Mouse (Mus musculus) c-Kit-positive CD71-negative TER-119-negative erythroid progenitor cells, embryonic 14.5 days (primary cell): ENCODE results near the gene Nppa.
"Not testable (repeated sequence)": the region's sequence is repeated elsewhere in the genome, so short reads cannot be mapped to it uniquely, and the experiment has no call there.

ENCODE experiments used
- DNase-seq: peaks from one replicate; pipeline ENCODE4 v3.0.0-alpha.2; 2013; ENCODE audit warnings: low read depth

Nppa gene

DNA sequence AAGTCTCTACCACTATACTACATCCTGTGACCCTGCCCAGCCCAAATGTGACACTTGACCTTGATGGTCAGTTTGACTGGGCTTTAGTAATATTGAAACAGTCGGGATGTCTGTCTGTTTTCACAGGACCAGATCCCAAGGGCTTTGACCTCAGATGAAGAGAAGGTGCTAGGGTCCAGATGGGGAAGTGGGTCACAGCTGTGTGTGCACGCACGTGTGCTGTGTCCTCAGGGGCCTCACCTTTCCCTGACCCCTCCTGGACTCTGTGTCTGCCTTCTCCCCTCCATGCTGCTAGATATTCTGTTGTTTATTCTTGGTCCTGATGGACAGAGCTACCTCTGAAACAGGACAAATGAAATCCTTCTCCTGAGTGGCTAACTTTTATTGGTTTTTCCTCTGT, 10.8 kb downstream of the Nppa start:
- DNase-seq = no peak

DNA sequence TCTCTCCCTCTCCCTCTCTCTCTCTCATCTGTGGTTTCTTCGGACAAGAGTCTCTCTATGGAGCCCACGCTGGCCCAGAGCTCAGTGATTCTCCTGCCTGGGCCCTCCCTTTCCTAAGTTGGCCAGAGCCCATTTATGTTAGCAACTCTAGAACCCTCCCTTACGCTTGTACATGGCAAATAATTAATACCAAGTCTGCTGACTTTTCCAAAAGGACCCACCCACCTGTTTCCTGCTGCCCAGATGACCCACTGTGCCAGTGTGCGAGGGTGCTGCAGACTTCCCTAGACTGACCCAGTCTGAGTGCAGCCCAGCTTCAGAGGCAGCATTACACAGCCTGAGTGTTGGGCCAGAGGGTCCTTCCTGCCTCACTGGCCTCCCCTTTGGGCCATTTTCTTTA, 11.7 kb downstream of the Nppa start:
- no peak for DNase-seq

DNA sequence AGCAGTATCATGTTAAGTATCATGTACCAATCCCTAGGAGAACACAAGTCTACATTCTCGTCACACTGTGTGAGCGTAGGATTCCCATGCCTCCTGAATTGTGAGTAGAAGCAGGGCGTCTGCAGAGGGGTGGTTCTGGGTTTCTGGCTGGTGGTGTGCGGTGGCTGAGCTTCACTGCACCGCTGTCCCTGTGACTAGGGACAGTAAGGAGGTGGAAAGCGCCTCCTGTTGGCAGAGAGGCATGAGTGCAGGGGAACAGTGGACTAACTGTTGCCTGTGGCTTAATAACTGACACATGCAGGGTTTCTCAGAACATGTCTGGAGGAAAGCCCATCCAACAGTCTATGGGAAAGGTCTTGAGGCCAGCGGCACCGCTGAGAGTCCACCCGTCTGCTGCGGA, 14.9 kb downstream of the Nppa start:
- no peak for DNase-seq

DNA sequence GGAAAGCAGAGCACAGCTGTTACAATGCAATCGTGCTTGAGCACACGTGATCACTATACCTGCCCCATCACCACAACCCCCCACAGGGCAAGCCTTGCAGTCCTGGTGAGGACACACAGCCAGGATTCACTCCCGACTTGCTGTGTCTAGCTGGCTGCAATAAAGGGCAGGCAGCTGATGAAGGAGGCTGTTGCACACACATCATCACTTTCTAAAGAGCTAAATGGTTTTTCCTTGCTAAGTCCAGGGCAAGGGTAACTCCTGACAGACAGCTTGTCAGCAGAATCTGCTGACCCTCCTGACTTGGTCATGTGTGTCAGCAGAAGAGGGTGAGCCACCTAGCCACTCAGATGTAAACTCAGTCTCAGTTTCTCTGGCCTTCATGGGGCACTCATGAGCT, 16.5 kb downstream of the Nppa start:
- DNase-seq = no peak

DNA sequence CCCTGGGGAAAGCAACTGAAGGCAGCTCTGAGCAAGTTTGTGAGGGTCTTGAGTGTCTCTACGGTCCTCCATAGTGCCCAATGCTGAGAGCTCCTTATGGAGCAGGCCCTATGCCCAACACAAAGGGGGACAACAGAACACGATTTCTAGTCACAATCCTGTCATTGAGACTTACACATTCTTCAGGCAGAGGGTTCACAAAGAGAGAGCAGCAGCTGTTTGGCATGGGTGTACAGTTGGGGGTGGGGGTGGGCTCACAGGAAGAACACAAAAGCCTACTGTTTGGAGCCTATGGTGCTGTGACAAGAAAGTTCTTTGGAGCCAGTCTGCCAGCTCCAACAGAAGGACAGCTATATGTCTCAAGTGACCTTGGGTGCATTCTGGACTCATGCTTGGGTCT, 17.9 kb downstream of the Nppa start:
- DNase-seq = no peak

DNA sequence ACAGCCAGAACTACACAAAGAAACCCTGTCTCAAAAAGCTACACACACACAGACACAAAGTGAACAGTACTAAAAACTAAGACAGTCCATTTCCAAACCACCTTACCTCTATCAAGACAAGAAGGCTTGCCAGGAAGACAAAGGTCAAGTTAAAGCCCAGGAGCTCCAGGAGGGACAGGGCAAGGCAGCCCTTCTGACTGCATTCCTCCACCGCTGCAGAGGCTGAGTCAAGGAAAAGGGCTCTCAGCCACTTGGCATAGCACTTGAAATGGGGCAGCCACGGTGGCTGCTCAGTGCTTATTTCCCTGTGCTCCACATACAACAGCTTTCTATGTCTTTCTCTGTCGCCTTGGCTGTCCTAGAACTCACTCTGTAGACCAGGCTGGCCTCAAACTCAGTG, 23.5 kb downstream of the Nppa start:
- no peak for DNase-seq

DNA sequence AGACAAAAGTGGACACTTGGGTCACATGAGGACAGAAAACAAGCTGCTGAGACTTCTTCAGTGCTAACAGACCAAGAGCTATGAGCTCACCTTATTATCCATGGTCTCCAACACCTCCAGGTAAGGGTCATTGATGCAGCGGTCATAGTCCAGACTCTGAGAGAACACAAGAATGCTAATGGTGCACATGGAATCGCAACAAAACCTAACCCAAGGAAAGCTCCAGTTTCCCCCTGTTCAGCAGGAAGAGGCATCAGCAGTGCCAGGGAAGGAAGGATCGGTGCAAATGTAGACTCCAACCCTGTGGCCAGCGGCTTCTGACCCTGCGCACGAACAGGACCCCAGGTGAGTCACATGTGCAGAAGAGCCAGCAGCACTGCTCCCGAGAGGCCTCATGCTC, 28.8 kb downstream of the Nppa start:
- DNase-seq = no peak

DNA sequence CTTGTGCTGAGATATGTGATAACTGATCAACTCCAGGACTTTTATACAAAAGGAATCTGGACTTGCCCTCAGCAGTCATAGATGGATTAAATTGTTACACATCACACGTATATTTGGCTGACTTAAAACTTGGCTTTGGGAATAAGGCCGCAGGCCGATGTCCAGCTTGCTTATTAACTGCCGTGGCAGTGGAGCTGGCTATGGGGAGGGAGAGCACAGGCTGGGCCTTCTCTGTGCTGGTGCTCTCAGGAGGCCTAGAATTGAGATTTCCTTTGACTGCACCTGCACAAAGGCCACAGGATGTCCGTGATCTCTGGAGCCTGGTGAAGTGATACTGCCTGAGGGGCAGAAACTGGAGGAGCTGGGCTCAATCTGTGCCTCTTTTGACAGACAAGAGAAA, 30.0 kb downstream of the Nppa start:
- no peak for DNase-seq

DNA sequence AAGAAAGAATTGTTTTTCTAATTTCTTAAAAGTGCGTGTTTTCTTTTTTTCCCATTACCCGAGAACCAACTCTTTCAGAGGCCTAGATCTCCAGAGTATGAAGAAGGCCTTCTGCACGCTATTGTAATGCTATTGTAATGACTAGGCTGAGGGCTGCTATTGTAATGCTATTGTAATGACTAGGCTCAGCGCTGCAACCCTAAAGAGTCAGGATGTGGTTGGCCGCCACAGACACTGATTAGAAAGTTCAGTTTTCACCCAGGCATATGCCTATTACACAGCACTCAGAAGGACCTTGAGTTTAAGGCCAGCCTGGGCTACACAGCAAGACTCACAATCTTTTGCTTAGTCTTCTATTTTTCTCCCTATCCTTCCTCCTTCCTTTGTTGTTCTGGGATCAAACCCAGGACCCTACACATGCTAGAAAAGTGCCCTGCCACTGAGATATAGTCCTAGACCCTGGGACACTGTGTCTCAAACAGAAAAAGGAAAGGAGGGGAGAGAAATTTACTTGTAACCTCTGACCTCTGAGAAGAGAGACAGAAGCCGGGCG, 33.4 kb downstream of the Nppa start:
- DNase-seq = no peak

DNA sequence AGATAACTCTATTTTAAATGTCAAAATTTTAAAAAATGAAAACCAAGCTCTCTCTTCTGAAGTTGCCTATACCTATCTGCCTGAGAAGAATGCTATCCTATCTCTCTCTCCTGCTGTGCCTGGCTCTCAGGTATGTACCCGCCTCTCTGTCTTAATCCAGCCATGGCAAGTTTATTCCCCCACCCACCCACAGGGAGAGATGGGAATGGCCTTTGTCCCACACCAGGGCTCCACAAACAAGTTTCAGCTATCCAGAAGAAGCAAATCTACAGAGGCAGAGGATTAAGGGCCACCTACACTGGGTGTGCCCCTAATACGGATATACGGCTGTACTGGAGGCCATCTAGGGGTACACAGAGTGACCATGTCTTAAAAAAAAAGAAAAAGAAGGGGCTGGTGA, 34.9 kb downstream of the Nppa start:
- DNase-seq = no peak

DNA sequence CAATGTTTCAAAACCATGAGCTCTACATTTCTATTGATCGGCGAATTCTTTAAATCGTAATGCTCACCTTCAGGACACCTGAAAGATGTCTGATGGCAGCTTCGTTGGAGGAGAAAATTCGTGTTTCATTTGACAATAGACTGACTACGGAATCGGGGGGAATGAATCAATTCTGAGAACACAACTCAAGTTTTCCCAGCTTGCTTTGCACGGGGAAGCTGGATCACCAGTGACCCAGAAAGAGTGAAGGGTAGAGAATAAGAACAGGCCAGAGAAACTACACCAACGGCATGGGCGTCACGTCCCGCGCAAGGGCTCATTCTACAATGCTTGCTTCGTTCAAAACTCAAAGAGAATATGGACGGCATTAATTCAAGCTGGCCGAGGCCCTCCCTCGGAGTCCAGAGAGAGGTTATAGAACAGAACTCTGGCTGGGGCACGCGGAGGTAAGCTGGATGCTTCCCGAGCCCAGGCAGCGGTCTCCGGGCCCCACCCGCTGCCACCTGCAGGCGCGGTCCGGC, 37.6 kb downstream of the Nppa start:
- no peak for DNase-seq

DNA sequence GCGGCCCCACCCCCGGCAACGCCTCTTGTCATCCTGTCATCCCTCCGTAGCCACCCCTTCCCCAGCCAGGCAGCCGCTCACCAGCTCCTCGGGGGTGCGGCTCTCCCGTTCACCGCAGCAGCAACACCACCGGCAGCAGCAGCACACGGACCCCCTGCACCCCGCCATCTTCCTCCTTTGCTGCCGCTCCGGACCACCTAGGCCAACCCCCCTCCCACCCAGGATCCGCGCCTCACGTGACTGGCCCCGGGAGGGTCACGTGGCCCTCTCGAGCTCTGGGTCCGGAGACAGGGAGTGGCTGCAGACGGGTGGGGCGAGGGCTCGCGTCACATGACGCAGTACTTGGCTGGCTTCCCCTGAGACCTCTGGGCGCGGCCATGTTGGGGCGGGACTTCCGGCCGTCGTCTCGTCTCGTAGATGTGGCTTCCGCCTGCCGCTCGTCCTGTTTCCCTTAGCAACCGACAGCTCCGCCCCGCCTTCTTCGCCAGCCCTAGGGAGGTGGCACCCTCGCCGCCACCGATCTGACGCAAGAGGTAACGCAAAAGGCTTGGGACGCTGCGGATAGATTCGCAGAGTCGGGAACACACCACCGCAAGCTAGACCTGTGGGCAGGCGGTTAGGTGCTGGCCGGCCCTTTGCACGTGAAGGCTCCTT, 38.2 kb downstream of the Nppa start, which contains the start of the genes Clcn6 and Mthfr:
TSS of gene Clcn6 (minus strand) at position 222 of the 654 bp plus-strand sequence.
TSS of gene Mthfr (plus strand) at position 478 of the 654 bp plus-strand sequence.
- peak; percentile 97 for DNase-seq

DNA sequence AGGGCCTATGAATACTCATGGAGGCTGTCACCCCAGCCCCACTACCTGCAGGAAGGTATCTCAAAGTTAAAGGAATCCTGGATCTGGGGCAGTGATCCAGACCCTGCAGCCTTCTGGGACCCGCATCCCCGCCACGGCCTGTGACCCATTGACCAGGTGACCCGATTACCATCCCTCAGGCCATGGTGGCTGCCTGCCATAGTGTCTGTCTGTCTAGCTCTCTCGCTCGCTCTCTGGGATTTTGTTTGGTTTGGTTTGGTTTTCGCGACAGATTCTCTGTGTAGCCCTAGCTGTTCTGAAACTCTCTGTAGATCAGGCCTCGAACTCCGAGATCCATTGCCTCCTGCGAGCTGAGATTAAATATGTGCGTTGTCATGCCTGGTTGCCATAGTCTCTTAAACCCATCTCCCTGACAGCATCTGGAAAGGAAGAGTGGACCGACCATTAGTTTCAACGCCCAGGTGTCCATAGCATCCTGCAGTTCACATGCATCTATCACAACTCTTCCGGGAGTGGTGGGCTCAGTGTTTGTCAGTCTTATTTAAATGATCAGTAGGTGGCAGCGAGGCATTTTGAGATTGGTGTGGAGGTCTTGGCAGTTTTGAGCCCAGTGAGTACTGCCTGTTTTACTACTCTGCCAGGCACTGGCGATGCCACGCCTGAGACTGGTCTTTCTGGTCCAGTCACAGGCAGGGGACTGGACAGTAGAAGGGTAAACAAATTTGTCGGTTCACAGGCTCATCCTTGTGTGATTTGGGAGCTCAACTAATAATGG, 38.9 kb downstream of the Nppa start:
- no peak for DNase-seq

DNA sequence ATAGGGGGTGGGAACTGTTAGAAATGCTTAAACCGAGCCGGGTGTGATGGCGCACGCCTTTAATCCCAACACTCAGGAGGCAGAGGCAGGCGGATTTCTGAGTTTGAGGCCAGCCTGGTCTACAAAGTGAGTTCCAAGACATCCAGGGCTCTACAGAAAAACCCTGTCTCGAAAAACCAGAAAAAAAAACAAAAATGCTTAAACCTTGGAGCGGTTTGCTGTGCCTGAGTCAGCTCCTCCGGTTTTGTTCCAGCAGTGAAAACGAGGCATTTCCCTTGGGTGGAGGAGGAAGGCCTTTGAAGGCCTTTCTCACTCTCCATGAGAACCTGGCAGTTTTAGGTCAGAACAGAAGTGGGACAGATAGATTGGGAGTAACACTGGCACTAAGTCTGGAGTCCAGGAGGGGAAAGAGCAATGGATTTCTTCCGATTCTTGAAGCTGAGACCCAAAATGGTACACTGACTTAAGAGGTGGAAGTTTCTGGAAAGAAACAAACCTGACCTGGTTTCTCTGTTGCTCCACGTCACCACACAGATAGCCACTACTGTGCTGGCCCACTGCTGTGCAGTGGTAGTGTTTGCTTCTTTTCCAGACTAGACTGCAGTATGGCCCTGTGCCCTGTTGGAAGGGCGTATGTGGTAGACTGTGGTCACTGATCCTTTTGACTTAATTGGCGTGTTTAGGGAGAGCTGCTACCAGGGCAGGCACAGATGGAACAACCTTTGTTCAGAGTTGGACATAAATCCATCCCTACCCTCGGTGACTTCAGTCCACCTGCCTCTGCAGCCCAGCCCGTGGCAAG, 39.7 kb downstream of the Nppa start:
- no peak for DNase-seq

DNA sequence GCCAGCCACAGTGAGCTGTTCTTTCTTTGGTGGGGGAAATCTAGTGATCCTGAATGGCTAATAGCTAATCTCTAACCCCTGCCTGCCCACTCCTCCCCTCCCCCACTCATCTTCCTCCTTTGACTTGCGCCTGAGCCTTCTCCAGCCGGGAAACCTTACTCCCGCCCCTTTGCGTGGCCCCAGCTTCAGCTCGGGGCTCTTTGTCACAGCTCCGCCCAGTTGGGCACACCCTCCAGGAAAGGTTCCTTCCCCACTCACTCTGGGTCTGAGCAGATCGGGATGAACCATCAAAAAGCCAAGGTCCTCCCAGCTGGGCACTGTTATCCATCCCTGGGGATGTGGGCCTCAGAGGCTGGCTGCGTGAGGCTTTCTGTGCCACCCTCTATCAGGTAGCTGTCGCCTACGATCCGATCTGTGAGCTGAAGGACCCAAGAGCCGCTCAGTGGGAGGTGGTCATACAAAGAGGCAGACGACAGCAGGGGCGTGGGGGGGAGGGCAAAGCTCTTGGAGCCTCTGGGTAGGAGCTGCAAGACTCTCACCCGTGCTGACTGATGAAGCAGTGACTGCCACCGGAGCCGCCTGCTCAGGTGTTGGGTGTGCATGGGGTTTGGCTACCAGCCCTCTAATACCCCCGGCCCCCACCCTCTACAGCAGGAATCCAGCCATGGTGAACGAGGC, 40.5 kb downstream of the Nppa start:
- DNase-seq = peak; percentile 45

DNA sequence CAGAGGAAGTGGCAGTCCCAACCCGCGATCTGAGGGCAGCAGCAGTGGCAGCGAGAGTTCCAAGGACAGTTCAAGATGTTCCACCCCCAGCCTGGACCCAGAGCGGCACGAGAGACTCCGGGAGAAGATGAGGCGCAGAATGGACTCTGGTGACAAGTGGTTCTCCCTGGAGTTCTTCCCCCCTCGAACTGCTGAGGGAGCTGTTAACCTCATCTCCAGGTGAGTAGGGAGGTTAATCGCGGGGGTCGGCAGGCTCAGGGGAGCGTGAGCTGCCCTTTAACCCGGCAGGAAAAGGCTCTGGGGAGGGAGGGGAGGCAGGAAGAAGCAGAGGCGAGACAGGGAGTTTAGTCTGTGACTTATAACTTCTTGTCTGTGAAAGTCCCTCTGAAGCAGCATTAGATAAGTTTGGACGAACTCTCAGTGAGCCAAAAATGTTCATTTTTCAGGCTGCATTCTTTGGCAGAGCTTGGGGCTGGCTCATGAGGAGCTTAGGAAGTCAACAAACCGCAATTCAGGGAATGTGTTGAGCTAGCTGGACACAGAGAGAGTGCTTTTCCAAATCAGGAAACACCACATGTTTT, 41.2 kb downstream of the Nppa start:
- no peak for DNase-seq

DNA sequence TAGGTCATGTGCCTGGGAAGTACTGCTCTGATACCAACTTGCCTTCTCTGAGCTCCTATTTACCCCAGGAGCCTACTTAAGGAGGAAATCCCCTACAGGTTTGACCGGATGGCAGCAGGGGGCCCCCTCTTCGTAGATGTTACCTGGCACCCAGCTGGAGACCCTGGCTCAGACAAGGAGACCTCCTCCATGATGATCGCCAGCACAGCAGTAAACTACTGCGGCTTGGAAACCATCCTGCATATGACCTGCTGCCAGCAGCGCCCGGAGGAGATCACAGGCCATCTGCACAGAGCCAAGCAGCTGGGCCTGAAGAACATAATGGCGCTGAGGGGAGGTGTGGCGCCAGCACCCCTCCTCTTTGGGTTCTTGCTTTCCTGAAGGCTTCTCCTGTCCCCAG, 42.8 kb downstream of the Nppa start:
- not testable (repeated sequence) for DNase-seq

DNA sequence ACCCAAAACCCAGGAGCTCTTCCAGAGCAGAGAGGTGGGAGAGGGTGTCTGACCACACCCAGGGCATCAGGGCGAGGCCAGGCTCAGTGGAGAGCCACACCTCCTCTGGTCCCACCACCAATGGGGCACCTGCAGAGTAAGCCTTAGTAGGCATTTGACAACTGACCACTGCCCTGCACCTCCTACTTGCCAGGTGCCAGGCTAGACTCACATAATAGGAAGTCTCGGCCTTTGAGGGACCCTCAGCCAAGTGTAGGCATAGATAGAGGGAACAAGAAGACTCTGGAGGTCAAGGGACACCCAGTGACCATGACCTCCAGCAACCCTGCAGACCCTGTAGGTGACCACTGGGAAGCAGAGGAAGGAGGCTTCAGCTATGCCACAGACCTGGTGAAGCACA, 43.6 kb downstream of the Nppa start:
- no peak for DNase-seq

DNA sequence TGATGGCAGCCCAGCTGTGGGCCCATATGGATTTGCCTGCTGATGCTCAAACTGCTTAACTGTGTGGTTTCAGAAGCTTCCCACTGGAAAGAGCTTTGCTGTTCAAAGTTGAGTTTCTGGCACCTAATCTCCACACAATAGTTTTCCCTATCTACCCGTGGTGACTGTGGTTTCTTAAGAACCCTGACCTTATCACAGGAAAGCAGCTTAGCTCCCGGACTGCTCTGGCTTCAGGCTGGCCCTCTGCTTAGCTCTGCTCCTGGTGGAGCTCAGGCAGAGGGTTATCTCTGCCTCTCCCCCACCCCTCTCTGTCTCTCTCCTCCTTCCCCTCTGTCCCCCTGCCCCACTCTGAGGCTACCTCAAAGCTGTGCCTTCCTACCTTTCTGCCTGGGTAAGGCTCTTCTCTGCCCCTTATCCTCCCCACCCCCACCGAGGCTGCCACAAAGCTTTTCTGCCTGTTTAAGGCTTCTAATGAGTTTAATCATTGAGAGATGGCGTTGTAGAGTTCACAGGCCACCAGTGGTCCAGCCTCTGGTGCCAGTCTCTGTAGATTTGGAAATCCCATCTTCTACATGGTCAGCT, 46.0 kb downstream of the Nppa start:
- DNase-seq = peak; percentile 45

DNA sequence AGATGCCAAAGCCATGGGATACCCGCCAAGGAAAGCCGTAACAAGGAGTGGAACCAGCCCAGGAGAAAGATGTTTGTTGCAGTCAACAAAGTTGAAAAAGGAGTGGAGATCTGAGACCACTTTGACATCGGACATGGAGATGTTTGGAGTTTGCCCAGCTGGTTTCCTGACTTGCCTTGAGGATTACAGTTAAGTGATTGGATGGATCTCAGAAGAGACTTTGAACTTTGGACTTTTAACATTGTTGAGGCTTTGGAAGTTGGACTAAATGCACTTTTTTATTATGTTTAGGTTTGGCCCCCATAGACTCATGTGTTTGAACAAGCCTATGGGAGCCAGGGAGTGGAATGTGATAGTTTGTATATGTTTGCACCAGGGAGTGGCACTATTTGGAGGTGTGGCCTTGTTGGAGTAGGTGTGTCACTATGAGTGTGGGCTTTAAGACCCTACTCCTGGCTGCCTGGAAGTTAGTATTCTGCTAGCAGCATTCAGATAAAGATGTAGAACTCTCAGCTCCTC, 49.9 kb downstream of the Nppa start:
- not testable (repeated sequence) for DNase-seq
